Mouse (Mus musculus) kidney, adult 11 months (tissue): ENCODE measurements around the gene Cd1d1.
"Not testable (repeated sequence)": the region's sequence is repeated elsewhere in the genome, so short reads cannot be mapped to it uniquely, and the experiment has no call there.

Source experiments
- DNase-seq: peaks from one replicate; pipeline ENCODE4 v3.0.0; 2022

The Cd1d1 gene

GRCm38 (mm10) chr3:86999415-86999740, at the start of gene Cd1d1:
Cd1d1 (minus strand) TSS chr3:86999441.
- DNase-seq, result no peak

- DNase-seq, result no peak
These were observed 48.6 kb upstream of the Cd1d1 start for GRCm38 (mm10) chr3:87047801-87048200.

- no peak for DNase-seq
These were observed 42.5 kb upstream of the Cd1d1 start for GRCm38 (mm10) chr3:87041733-87042132.

GRCm38 (mm10) chr3:87038500-87038899, 39.3 kb upstream of the Cd1d1 start:
- DNase-seq, result no peak

GRCm38 (mm10) chr3:87034061-87034460, 34.8 kb upstream of the Cd1d1 start:
- DNase-seq, result no peak

- peak; percentile 38 for DNase-seq
These were observed 34.1 kb upstream of the Cd1d1 start for GRCm38 (mm10) chr3:87033357-87033756.

GRCm38 (mm10) chr3:87030855-87031254, 31.6 kb upstream of the Cd1d1 start:
- peak; percentile 26 for DNase-seq

GRCm38 (mm10) chr3:87017707-87018106, 18.5 kb upstream of the Cd1d1 start:
- DNase-seq, result no peak

GRCm38 (mm10) chr3:87017001-87017400, 17.8 kb upstream of the Cd1d1 start:
- no peak for DNase-seq

GRCm38 (mm10) chr3:87015931-87016330, 16.7 kb upstream of the Cd1d1 start:
- DNase-seq, result no peak

GRCm38 (mm10) chr3:87012406-87012805, 13.2 kb upstream of the Cd1d1 start:
- not testable (repeated sequence) for DNase-seq

- DNase-seq, result not testable (repeated sequence)
These were observed 9.0 kb upstream of the Cd1d1 start for GRCm38 (mm10) chr3:87008281-87008680.

- DNase-seq, result peak; percentile 9
These were observed 1.4 kb upstream of the Cd1d1 start for GRCm38 (mm10) chr3:87000676-87001075.

GRCm38 (mm10) chr3:87000051-87000450, 810 bp upstream of the Cd1d1 start:
- DNase-seq, result no peak

- DNase-seq, result peak; percentile 63
These were observed 517 bp downstream of the Cd1d1 start for GRCm38 (mm10) chr3:86998433-86999414.

- no peak for DNase-seq
These were observed 3.1 kb downstream of the Cd1d1 start for GRCm38 (mm10) chr3:86996111-86996510.

- no peak for DNase-seq
These were observed 3.9 kb downstream of the Cd1d1 start for GRCm38 (mm10) chr3:86995381-86995780.

GRCm38 (mm10) chr3:86986969-86987368, 12.3 kb downstream of the Cd1d1 start:
- not testable (repeated sequence) for DNase-seq

GRCm38 (mm10) chr3:86986490-86986889, 12.8 kb downstream of the Cd1d1 start:
- DNase-seq, result no peak

- no peak for DNase-seq
These were observed 15.9 kb downstream of the Cd1d1 start for GRCm38 (mm10) chr3:86983382-86983781.

GRCm38 (mm10) chr3:86976546-86976945, 22.7 kb downstream of the Cd1d1 start:
- DNase-seq, result peak; percentile 16

GRCm38 (mm10) chr3:86975150-86975549, 24.1 kb downstream of the Cd1d1 start:
- DNase-seq, result no peak

- no peak for DNase-seq
These were observed 36.4 kb downstream of the Cd1d1 start for GRCm38 (mm10) chr3:86962665-86963435.

GRCm38 (mm10) chr3:86961395-86961669, 37.9 kb downstream of the Cd1d1 start:
- no peak for DNase-seq
